Mouse (Mus musculus) G1E-ER4 (cell line): ENCODE measurements around the gene Dcxr. TPM values are rescaled to one million over a fixed set of nuclear protein-coding genes. Genes with fewer than 3 reads are reported as not detected.

Experiments used
- GATA1 ChIP-seq: IDR thresholded peaks from one replicate; pipeline ENCODE4 v1.8.0; 2012; ENCODE audit warnings: low read length, inconsistent platforms
- polyA plus RNA-seq: library from polyadenylated mRNA; stranded (reverse); fragments of >175 nt; gene quantifications from 2 replicates; pipeline ENCODE4 v1.2.3, GENCODE M21; 2012

Dcxr gene
- polyA plus RNA-seq, 1 experiment, result 28.9 TPM

- TF ChIP-seq GATA1, result no peak
These were observed 31.4 kb downstream of the Dcxr start for GRCm38 (mm10) chr11:120695641-120696040.

DNA sequence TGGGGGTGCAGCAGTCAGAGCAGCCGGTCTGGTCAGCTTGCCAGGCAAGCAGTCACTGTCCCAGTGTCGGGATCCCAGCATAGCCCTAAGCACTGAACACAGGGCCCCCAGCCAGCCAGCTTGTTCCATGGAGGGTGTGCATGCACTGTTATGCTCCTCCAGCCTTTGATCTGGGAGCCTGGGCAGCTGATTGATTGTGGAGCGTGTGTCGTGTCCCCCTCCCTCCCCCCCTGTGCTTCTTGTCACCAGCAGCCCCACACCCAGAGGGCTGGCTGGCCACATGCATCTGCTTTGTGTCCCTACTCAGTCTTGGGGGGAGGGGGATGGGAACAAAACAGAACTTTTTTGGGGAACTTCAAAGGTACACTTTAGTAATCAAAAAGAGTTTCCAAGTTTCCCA, 31.9 kb downstream of the Dcxr start:
- TF ChIP-seq GATA1, result no peak

GRCm38 (mm10) chr11:120693461-120693860, 33.6 kb downstream of the Dcxr start:
- no peak for TF ChIP-seq GATA1

DNA sequence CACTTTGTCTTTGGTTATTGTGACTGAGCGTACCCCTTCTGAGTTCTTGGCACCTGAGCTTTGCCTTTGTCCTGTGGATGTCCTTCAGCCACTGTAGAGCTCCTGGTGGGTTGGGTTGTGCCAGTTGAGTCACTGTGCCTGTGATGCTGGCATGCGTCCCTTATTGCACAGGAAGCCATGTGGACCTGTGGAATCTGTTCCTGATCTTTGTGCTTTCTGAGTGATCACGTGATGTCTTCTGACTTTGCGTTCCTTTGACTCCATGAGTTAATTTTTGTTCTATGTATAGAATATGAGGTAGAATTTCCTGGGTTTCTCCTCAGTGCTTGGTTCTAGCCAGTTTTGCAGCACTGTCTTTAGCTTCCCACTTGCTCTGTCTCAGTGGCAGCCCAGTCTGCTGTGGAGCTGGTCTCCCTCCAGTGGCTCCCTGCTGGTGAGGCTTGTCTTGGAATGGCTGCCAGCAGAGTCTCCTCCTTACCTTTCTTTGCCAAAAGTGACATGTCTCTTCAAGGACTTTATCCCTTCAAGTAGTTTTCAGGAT, 34.5 kb downstream of the Dcxr start:
- no peak for TF ChIP-seq GATA1

GRCm38 (mm10) chr11:120689365-120689764, 37.7 kb downstream of the Dcxr start:
- TF ChIP-seq GATA1, result no peak

DNA sequence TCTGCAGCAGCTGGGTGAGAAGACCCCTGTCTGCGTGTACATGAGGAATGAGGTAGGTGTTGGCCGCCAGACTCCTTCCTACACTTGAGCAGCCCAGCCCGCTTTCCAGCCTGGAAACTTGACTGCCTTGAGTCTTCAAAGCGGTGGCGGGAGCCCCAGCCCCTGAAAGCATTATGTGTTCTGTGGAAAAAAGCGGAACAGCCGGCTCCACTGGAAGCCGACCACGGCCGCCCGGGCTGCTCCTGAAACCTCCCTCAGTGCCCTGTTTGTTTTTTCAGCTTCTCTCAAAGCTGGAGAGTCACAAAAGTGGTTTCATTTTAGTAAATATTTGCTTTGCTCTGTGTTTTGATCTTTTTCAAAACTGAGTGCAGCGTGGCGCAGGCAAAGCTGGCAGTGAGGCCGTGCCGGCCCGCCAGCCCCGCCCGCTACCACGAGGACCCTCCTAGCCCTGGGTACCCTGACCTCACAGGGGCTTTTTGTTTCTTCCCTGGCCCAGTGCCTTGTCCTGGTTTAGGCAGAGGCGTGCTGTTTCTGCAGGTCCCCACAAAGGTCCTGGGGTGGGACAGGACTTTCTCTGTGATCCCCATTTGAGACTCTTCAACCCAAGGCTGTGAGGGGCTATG, 40.3 kb downstream of the Dcxr start:
- TF ChIP-seq GATA1, result no peak

- TF ChIP-seq GATA1, result no peak
These were observed 42.4 kb downstream of the Dcxr start for GRCm38 (mm10) chr11:120684660-120685059.

GRCm38 (mm10) chr11:120684086-120684485, 43.0 kb downstream of the Dcxr start:
- no peak for TF ChIP-seq GATA1

DNA sequence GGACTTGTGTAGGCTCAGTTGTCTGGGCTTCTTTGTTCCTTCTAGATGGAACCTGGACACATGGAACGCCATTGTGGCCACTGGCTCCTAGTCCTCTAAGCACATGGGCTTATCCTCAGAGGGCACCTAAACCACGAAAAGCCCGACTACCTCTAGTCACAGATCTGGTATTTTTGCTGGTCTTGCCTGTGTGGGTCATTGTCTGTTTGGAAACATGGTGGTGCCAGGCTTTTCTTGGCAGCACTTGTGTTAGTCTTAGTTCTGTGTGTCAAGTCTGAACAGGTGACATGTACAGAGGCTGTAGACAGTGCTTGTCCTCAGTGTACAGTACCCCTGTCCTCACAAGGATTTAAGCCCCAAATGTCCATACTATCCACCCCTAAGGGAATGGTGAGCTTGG, 43.5 kb downstream of the Dcxr start:
- TF ChIP-seq GATA1, result no peak

DNA sequence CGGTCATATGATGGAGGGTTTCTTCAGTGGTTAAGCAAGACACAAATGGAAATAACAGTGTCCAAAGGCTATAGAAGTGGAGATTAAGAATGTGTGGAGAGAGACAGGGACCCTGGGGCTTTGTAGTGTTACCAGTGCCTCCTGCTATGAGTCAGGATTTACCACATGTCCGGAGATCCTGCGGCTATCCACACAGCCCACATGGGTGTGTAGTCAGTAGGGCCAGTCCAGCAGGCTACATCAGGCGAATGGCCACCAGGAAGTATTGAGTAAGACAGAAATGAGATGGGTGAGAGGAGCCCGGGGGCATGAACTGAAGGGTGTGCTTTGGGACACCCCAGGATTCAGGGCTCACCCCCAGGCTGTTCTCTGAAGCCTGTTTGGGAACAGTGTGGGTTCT, 44.4 kb downstream of the Dcxr start:
- no peak for TF ChIP-seq GATA1

DNA sequence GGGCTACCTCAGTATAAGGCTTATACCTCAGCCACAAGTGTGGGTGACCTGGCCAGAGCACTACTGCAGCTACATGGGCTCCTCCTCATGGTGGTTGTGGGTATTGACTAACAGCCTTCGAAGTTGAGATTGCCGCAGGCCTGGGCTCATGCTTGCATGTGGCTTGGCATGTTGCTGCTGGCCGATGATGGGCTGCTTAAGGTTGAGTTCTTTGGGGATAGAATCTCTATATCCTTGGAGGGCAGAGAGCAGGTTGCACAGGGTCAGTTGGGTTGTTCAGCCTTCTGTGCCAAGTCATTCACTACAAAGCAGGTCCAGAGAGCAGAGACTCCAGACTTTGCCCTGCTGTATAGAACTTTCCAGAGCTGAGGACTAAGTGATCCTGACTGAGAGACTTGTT, 47.2 kb downstream of the Dcxr start:
- TF ChIP-seq GATA1, result no peak

DNA sequence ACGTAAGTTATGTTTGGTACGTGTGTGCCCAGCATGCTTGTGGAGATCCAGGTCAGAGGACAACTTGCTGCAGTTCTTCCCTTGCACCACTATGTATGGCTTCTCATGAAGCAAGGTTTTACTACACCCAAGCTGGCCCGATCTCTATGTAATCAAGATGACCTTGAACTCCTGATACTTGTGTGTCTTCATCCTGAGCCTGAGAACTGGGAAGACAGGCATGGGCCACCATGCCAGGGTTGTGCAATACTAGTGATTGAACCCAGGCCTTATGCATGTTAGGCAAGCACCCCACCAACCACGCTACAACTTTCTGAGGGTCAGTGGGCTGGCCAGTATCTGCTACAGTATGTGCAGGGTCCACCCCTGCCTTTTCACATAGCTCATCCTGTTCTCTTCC, 50.1 kb downstream of the Dcxr start:
- TF ChIP-seq GATA1, result no peak

Other genes with a start within 250 kb of the Dcxr start
- gene Mrpl12, start 242.7 kb downstream of the Dcxr start, polyA plus RNA-seq, result 600 and 743 TPM in 2 replicates
- gene Slc25a10, start 235.4 kb downstream of the Dcxr start, polyA plus RNA-seq, result 74.6 and 83.7 TPM in 2 replicates
- gene Gcgr, start 196.6 kb downstream of the Dcxr start, polyA plus RNA-seq, result not detected in 2 replicates
- 170 and 215 TPM in 2 replicates for gene Mcrip1, start 177.6 kb downstream of the Dcxr start, polyA plus RNA-seq
- not detected in 2 replicates for gene Ppp1r27, start 176.1 kb downstream of the Dcxr start, polyA plus RNA-seq
- gene P4hb, start 154.0 kb downstream of the Dcxr start, polyA plus RNA-seq, result 559 and 642 TPM in 2 replicates
- gene Arhgdia, start 145.7 kb downstream of the Dcxr start, polyA plus RNA-seq, result 1,177 and 1,217 TPM in 2 replicates
- 539 and 588 TPM in 2 replicates for gene Alyref, start 128.9 kb downstream of the Dcxr start, polyA plus RNA-seq
- 200 and 289 TPM in 2 replicates for gene Anapc11, start 128.9 kb downstream of the Dcxr start, polyA plus RNA-seq
- gene Npb, start 118.8 kb downstream of the Dcxr start, polyA plus RNA-seq, result 1.7 and 2.3 TPM in 2 replicates
- 149 and 196 TPM in 2 replicates for gene Pcyt2, start 109.3 kb downstream of the Dcxr start, polyA plus RNA-seq
- gene Sirt7, start 102.0 kb downstream of the Dcxr start, polyA plus RNA-seq, result 108 and 170 TPM in 2 replicates
- 44.0 and 52.0 TPM in 2 replicates for gene Mafg, start 93.7 kb downstream of the Dcxr start, polyA plus RNA-seq
- 1.8 and 3.2 TPM in 2 replicates for gene Pycr1, start 83.5 kb downstream of the Dcxr start, polyA plus RNA-seq
- gene Myadml2, start 79.1 kb downstream of the Dcxr start, polyA plus RNA-seq, result not detected in 2 replicates
- not detected in 2 replicates for gene Notum, start 66.1 kb downstream of the Dcxr start, polyA plus RNA-seq
- gene Aspscr1, start 54.3 kb downstream of the Dcxr start, polyA plus RNA-seq, result 215 and 275 TPM in 2 replicates
- 42.0 and 251 TPM in 2 replicates for gene Cenpx, start 13.5 kb downstream of the Dcxr start, polyA plus RNA-seq
- gene Lrrc45, start 13.4 kb downstream of the Dcxr start, polyA plus RNA-seq, result 28.7 and 33.4 TPM in 2 replicates
- 1.6 and 2.7 TPM in 2 replicates for gene Rac3, start 5.8 kb downstream of the Dcxr start, polyA plus RNA-seq
- gene Cbr2, start 4.8 kb upstream of the Dcxr start, polyA plus RNA-seq, result not detected in 2 replicates
- 2,256 and 2,629 TPM in 2 replicates for gene Hmga1b, start 35.5 kb upstream of the Dcxr start, polyA plus RNA-seq
- 50.0 and 86.3 TPM in 2 replicates for gene Rfng, start 56.9 kb upstream of the Dcxr start, polyA plus RNA-seq
- gene Gps1, start 57.0 kb upstream of the Dcxr start, polyA plus RNA-seq, result 73.2 and 84.7 TPM in 2 replicates
- 184 and 189 TPM in 2 replicates for gene Dus1l, start 69.1 kb upstream of the Dcxr start, polyA plus RNA-seq
- gene Fasn, start 97.3 kb upstream of the Dcxr start, polyA plus RNA-seq, result 420 and 762 TPM in 2 replicates
- 2.1 and 2.3 TPM in 2 replicates for gene Ccdc57, start 205.6 kb upstream of the Dcxr start, polyA plus RNA-seq
- 0.93 and 1.6 TPM in 2 replicates for gene Slc16a3, start 221.2 kb upstream of the Dcxr start, polyA plus RNA-seq